Mouse (Mus musculus) midbrain, embryonic 16.5 days (tissue): ENCODE data around the gene Gpm6b. TPM values are rescaled to one million over a fixed set of nuclear protein-coding genes. Genes with fewer than 3 reads are reported as not detected.

Experiments
- ATAC-seq: fragments of 200-750 bp; cut with Nextera tagmentation; 2 replicates; pipeline ENCODE4 v1.8.0; 2017; ENCODE audit warnings: moderate TSS enrichment
- H3K27ac ChIP-seq: fragments of 300-500 bp; sonication (generic); 2 replicates; pipeline ENCODE4 v1.5.1; 2014; ENCODE audit warnings: mild to moderate bottlenecking, low read length, mixed read lengths
- H3K27me3 ChIP-seq: fragments of 300-500 bp; sonication (generic); 2 replicates; pipeline ENCODE4 v1.6.1; 2014; ENCODE audit warnings: low read depth, low read length, mixed read lengths; ENCODE audit not compliant: control insufficient read depth, insufficient read depth
- H3K36me3 ChIP-seq: fragments of 300-500 bp; sonication (generic); 2 replicates; pipeline ENCODE4 v1.6.1; 2014; ENCODE audit warnings: mild to moderate bottlenecking, low read length, moderate library complexity, mixed read lengths; ENCODE audit not compliant: control insufficient read depth, insufficient read depth
- H3K4me1 ChIP-seq: fragments of 300-500 bp; sonication (generic); 2 replicates; pipeline ENCODE4 v1.6.1; 2014; ENCODE audit warnings: mild to moderate bottlenecking, low read length, mixed read lengths; ENCODE audit not compliant: control insufficient read depth, insufficient read depth
- H3K4me2 ChIP-seq: fragments of 300-500 bp; sonication (generic); 2 replicates; pipeline ENCODE4 v1.6.1; 2014; ENCODE audit warnings: mild to moderate bottlenecking, low read length, mixed read lengths
- H3K4me3 ChIP-seq: fragments of 300-500 bp; sonication (generic); 2 replicates; pipeline ENCODE4 v1.5.1; 2014; ENCODE audit warnings: low read depth, mild to moderate bottlenecking, low read length, moderate library complexity, mixed read lengths
- H3K9ac ChIP-seq: fragments of 300-500 bp; sonication (generic); 2 replicates; pipeline ENCODE4 v1.6.1; 2014; ENCODE audit warnings: low read depth, low read length, mixed read lengths
- H3K9me3 ChIP-seq: fragments of 300-500 bp; sonication (generic); replicated peaks from 2 replicates; pipeline ENCODE4 v1.6.1; 2014; ENCODE audit warnings: mild to moderate bottlenecking, low read length, mixed read lengths; ENCODE audit not compliant: control insufficient read depth, poor library complexity, severe bottlenecking
- WGBS: fragments of 180-500 bp; shearing (Covaris S2); extraction: QIAGEN DNeasy Blood & Tissue Kit; methylation state at CpG from one replicate; pipeline ENCODE4 v1.1.7; 2014; 5-methylcytosine and 5-hydroxymethylcytosine counted together
- polyA plus RNA-seq: library from polyadenylated mRNA; unstranded; fragments of >200 nt; fragmentation: Nextera tagmentation; extraction: Ambion mirVana; gene quantifications from 2 replicates; pipeline ENCODE4 v1.2.1, GENCODE M21; 2015

Gene Gpm6b
- polyA plus RNA-seq, 1 experiment from 2014 or later: 282 TPM

GRCm38 (mm10) chrX:166354913-166355312, 116.2 kb downstream of the Gpm6b start:
- 0 out of 2 replicates have a peak, but pooled peaks cover 2% of the 10 kb centered on the region for H3K4me1 ChIP-seq
- no peak overlapping the region for H3K9ac ChIP-seq
- ATAC-seq: no peak
- H3K36me3 ChIP-seq: no peaks in the 10 kb centered on the region
- no peak overlapping the region for H3K4me2 ChIP-seq
- 76% methylated on average over 1 of the region's 1 CpGs for WGBS
- no peaks in the 10 kb centered on the region for H3K27me3 ChIP-seq
- no peaks in the 10 kb centered on the region for H3K9me3 ChIP-seq
- no peak overlapping the region for H3K27ac ChIP-seq
- no peak overlapping the region for H3K4me3 ChIP-seq

DNA sequence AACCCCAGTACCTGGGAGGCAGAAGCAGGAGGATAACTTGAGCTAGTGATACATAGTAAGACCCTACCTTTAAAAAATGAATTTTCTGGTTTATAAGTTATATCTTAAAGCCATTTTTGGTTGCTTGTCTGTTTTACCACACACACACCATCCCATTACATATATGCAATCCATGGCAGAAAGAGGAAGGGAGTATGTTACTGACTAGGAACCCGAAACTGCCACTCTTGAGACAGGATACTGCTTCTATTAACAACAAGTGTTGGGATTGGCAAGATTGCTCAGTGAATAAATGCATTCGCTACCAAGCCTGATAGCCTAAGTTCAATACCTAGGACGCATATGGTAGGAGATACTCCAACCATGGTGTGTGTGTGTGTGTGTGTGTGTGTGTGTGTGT, 117.6 kb downstream of the Gpm6b start:
- WGBS: 90% methylated on average over 3 of the region's 3 CpGs
- Histone ChIP-seq H3K4me2 (no peak overlapping the region), H3K27ac (no peak overlapping the region), H3K4me1 (no peaks in the 10 kb centered on the region), H3K27me3 (no peaks in the 10 kb centered on the region), H3K9ac (no peak overlapping the region), H3K4me3 (no peak overlapping the region), H3K9me3 (no peaks in the 10 kb centered on the region), H3K36me3 (no peaks in the 10 kb centered on the region)
- no peak for ATAC-seq

DNA sequence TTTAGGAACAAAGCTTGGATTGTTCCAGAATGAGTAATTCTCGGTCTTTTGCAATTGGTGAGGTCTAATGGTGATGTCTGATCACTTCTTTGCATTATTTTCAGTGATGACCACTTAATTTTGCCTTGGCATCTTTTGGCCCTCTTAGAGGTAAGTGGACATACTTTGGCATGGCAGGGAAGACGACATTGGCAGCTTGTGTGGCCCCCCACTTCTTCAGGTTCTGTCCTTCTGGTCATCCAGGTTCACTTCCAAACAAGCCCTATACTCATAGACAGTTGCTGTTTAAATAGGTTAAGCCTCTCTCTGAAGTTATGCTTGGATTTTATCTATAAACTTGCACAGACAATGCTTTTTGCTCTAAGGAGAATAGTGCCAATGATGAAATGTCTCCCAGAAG, 120.2 kb downstream of the Gpm6b start:
- H3K9me3 ChIP-seq: no peaks in the 10 kb centered on the region
- no peak for ATAC-seq
- WGBS: 79% methylated on average over 2 of the region's 2 CpGs

GRCm38 (mm10) chrX:166359927-166360440, 121.3 kb downstream of the Gpm6b start:
- no peaks in the 10 kb centered on the region for H3K4me1 ChIP-seq
- no peaks in the 10 kb centered on the region for H3K36me3 ChIP-seq
- no peak overlapping the region for H3K27ac ChIP-seq
- H3K4me3 ChIP-seq: no peak overlapping the region
- WGBS: 90% methylated on average over 2 of the region's 2 CpGs
- no peak for ATAC-seq
- H3K27me3 ChIP-seq: no peaks in the 10 kb centered on the region
- no peak overlapping the region for H3K4me2 ChIP-seq
- H3K9ac ChIP-seq: no peak overlapping the region
- no peaks in the 10 kb centered on the region for H3K9me3 ChIP-seq

More for the DNA sequence above, 120.2 kb downstream of the Gpm6b start:
- Histone ChIP-seq H3K27me3 (no peaks in the 10 kb centered on the region), H3K4me1 (no peaks in the 10 kb centered on the region), H3K27ac (no peak overlapping the region), H3K36me3 (no peaks in the 10 kb centered on the region), H3K4me3 (no peak overlapping the region), H3K4me2 (no peak overlapping the region), H3K9ac (no peak overlapping the region)

DNA sequence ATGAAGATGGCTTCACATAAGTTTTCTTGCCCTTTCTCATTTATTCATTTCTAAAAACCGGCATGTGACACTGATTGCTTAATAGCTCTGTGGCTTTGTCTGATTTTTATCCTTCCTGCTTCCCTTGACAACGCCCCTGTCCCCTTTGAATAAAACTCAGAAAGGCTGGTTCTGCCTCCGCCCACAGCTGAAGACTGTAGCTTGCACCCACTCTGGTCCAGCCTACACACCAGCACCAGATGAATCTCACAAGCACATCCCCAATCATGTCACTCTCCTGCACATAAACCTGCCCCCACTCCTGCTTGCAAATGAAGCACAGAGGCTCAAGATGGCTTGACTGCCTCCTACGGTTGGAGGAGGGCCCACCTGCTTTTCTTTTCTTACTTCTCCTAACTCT, 121.7 kb downstream of the Gpm6b start:
- Histone ChIP-seq H3K36me3 (no peaks in the 10 kb centered on the region), H3K4me1 (no peaks in the 10 kb centered on the region), H3K9me3 (no peaks in the 10 kb centered on the region), H3K4me3 (no peak overlapping the region), H3K27me3 (no peaks in the 10 kb centered on the region), H3K9ac (no peak overlapping the region), H3K4me2 (no peak overlapping the region), H3K27ac (no peak overlapping the region)
- 86% methylated on average over 4 of the region's 4 CpGs for WGBS
- ATAC-seq: no peak

DNA sequence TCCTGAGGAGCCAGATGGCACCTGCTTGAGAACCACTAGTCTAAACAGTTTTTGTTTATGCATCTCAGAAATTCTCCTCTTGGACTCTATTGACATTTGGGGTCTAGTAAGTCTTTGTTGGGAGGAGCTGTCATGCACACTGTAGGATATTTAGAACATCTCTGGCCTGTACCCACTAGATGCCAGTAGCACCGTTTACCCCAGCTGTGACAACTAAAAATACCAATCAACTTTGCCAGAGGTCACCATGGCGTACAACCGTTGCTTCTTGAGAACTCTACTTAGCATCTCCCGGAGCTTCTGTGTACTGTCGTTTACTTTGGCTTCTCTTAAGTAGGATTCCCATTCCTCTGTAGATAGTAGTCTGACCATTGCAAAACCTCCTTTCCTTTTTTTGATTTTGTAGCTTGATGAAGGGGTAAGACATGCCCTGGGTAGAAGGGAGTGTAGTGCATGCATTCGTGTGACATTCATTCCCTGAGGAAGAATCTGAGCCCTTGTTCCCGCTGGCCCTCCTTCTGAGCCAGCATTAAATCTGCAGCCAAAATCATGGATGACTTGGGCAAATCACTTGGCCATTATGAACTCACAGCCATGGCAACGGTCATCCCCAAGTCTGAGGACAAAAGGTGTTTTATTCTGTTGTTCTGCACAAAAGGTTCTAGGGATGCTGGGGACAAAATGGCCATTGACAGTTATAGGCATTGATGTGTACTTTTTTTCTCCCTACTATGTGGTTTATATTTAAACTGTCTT, 126.9 kb downstream of the Gpm6b start:
- Histone ChIP-seq H3K27ac (no peak overlapping the region), H3K4me1 (no peaks in the 10 kb centered on the region), H3K4me3 (no peak overlapping the region), H3K27me3 (no peaks in the 10 kb centered on the region), H3K4me2 (no peak overlapping the region), H3K9ac (no peak overlapping the region), H3K36me3 (no peaks in the 10 kb centered on the region), H3K9me3 (no peaks in the 10 kb centered on the region)
- ATAC-seq: 0 out of 2 replicates have a peak, but pooled peaks have one; percentile 28
- WGBS: 67% methylated on average over 8 of the region's 8 CpGs

DNA sequence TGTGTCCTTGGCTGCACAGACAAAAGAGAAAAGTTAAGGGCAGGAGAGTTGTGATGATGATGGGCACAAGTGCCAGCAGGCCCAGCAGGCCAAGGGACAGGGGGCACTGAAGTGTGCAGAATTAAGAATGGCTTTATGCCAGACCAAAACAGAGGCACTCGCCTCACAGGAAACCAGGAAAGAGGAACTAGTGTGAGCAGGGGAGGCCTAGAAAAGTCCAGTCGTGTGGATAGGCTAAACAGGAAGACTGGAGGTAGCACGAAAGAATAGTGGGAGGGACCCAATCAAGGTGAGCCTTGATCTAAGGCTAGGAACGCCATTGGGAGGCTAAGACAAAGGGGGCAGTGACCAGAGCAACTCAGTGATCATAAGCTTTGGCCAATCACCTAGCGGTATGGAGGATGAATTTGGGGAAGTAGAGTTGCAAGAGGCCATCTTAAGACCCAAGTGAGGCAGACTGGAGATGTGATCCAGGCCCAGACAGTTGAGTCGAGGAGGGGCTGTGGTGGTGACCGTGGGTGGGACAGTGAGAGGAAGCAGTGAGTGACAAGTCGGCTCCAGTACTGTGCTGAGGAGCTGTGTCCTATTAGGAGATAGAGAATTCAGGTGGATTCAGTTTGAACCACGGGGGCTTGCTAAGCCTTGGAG, 138.1 kb downstream of the Gpm6b start:
- ATAC-seq: no peak
- Histone ChIP-seq H3K4me3 (no peak overlapping the region), H3K36me3 (peaks cover 7% of the 10 kb centered on the region; the same call in 1 of the 2 replicates), H3K4me1 (no peaks in the 10 kb centered on the region), H3K9ac (no peak overlapping the region), H3K9me3 (no peaks in the 10 kb centered on the region), H3K27ac (no peak overlapping the region), H3K27me3 (no peaks in the 10 kb centered on the region), H3K4me2 (no peak overlapping the region)
- 81% methylated on average over 9 of the region's 9 CpGs for WGBS

DNA sequence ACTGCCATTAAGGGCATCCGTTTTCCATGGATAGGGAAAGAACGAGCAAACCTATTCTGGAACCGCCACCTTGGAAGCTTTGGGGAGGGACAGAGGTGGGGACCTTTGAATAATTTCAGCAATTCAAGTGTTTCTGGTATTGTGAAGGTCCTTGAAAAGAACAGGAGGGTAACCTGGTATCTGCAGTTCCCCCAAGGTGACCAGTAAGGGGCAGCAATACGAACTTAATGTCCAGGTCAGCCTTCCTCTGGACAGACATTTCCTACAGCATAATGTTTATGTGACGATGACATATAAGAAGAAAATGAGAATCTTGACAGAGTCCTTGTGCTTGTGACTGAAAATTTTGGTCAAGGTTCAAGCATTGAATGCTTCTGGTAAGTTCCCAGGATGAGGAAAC, 139.9 kb downstream of the Gpm6b start:
- Histone ChIP-seq H3K4me1 (no peaks in the 10 kb centered on the region), H3K36me3 (peaks cover 7% of the 10 kb centered on the region; the same call in 1 of the 2 replicates), H3K9me3 (no peaks in the 10 kb centered on the region), H3K27me3 (no peaks in the 10 kb centered on the region), H3K9ac (no peak overlapping the region), H3K4me2 (no peak overlapping the region), H3K4me3 (no peak overlapping the region), H3K27ac (no peak overlapping the region)
- WGBS: 91% methylated on average over 5 of the region's 5 CpGs
- ATAC-seq: no peak

DNA sequence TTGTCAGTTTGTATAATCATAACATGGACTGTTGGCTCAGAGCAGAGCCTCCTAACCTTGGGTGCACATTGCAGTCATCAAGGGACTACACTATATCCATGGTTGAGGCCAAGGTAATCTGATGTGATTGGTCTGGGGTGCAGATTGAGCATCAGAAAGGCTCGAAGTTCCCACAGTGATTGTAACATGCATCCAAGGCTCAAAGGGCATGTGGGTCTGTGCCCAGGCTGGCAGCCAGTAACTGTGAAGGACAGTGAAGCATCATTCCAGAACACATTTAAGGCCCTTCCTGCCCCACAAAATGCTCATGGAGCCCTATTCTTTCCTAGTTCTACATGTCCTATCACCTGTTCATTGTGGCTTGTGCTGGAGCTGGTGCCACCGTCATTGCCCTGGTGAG, 144.9 kb downstream of the Gpm6b start:
- H3K4me2 ChIP-seq: no peak overlapping the region
- ATAC-seq: no peak
- H3K27me3 ChIP-seq: no peaks in the 10 kb centered on the region
- H3K9me3 ChIP-seq: no peaks in the 10 kb centered on the region
- H3K36me3 ChIP-seq: no peaks in the 10 kb centered on the region; the same call in 1 of the 2 replicates
- 82% methylated on average over 2 of the region's 2 CpGs for WGBS
- no peak overlapping the region for H3K27ac ChIP-seq
- H3K4me1 ChIP-seq: no peaks in the 10 kb centered on the region
- H3K4me3 ChIP-seq: no peak overlapping the region
- H3K9ac ChIP-seq: no peak overlapping the region
